In genomic region chr13:41103841-41104525, GRCm38 (mm10) we compare ENCODE assay signal across 36 mouse cellular contexts. TPM values are rescaled to one million over a fixed set of nuclear protein-coding genes. Genes with fewer than 3 reads are reported as not detected.
DNase-seq lines count a peak whose midpoint lies in the region; ATAC-seq and TF ChIP-seq lines count a peak whose summit lies in the region.
"Had no signal": no experiment of that assay in that cellular context is flagged by ENCODE, and none has a peak within 500 bp of the region (broad histone marks: within the 10 kb centered on the region; RNA-seq: fewer than 3 reads in every experiment).

No protein-coding gene starts in this region.

- H3K4me2 ChIP-seq in heart, embryonic 11.5 days, result no peak overlapping the region
- peak overlapping the region; percentile 38 for H3K4me2 ChIP-seq in liver, embryonic 12.5 days
- H3K4me2 ChIP-seq: limb, embryonic 13.5 days; lung, embryonic 15.5 days; midbrain, embryonic 15.5 days; neural tube, embryonic 13.5 days had no signal

- TF ChIP-seq CTCF in brain, embryonic 14.5 days (IDR thresholded peaks at IDR 0.05; ENCODE audit: borderline replicate concordance, extremely low read depth, insufficient read depth, insufficient read length), result no peak

- H3K36me3 ChIP-seq in heart, embryonic 11.5 days (ENCODE audit: control insufficient read depth, insufficient read depth, low read length), result no peaks in the 10 kb centered on the region
- H3K36me3 ChIP-seq in liver, embryonic 12.5 days, result no peaks in the 10 kb centered on the region
- H3K36me3 ChIP-seq: hindbrain, embryonic 10.5 days; limb, embryonic 13.5 days; lung, embryonic 15.5 days; midbrain, embryonic 15.5 days; neural tube, embryonic 13.5 days had no signal

- H3K4me1 ChIP-seq in heart, embryonic 11.5 days (ENCODE audit: control insufficient read depth, insufficient read depth, low read length), result no peaks in the 10 kb centered on the region
- peaks cover 23% of the 10 kb centered on the region for H3K4me1 ChIP-seq in liver, embryonic 12.5 days
- H3K4me1 ChIP-seq: hindbrain, embryonic 10.5 days; limb, embryonic 13.5 days; lung, embryonic 15.5 days; midbrain, embryonic 15.5 days; neural tube, embryonic 13.5 days had no signal

- no peak overlapping the region for H3K9ac ChIP-seq in heart, embryonic 11.5 days (ENCODE audit: low read depth, low read length)
- no peak overlapping the region for H3K9ac ChIP-seq in liver, embryonic 12.5 days
- H3K9ac ChIP-seq: limb, embryonic 13.5 days; lung, embryonic 15.5 days; midbrain, embryonic 15.5 days; neural tube, embryonic 13.5 days had no signal

- H3K4me3 ChIP-seq in heart, embryonic 11.5 days (ENCODE audit: low read depth, low read length), result no peak overlapping the region
- no peak overlapping the region for H3K4me3 ChIP-seq in liver, embryonic 12.5 days
- H3K4me3 ChIP-seq: hindbrain, embryonic 10.5 days; limb, embryonic 13.5 days; lung, embryonic 15.5 days; midbrain, embryonic 15.5 days; neural tube, embryonic 13.5 days had no signal

- 70% methylated on average over 12 of the region's 12 CpGs for WGBS in heart, embryonic 11.5 days (ENCODE audit: insufficient replicate concordance)
- 52% methylated on average over 12 of the region's 12 CpGs for WGBS in liver, embryonic 12.5 days (ENCODE audit: insufficient replicate concordance)

- intact Hi-C loops in heart, postnatal 25 days (cut with DNase I), result no loop called here

- no peaks in the 10 kb centered on the region for H3K9me3 ChIP-seq in heart, embryonic 11.5 days (replicated peaks; ENCODE audit: control insufficient read depth, low read length)
- H3K9me3 ChIP-seq in liver, embryonic 12.5 days (replicated peaks), result no peaks in the 10 kb centered on the region
- H3K9me3 ChIP-seq: hindbrain, embryonic 10.5 days; limb, embryonic 13.5 days; lung, embryonic 15.5 days; midbrain, embryonic 15.5 days; neural tube, embryonic 13.5 days had no signal

- DNase-seq in heart, postnatal 25 days (ENCODE audit: low spot score), result no peak
- DNase-seq in brain, embryonic 14.5 days (ENCODE audit: low read depth), result peak; percentile 10
- no peak for DNase-seq in spleen, postnatal 10 days (ENCODE audit: low spot score in 2 of 2)
- DNase-seq in thymus, postnatal 10 days (ENCODE audit: low spot score in 2 of 2), result no peak
- no peak for DNase-seq in natural killer cell, adult 2 months (ENCODE audit: low spot score in 2 of 2)
- DNase-seq: adrenal gland, postnatal 36 days; cerebellum, adult 18-20 months; cerebellum, postnatal 36 days; embryo, embryonic 11 days; kidney, adult 9 months; kidney, postnatal 14 days; lung, postnatal 36 days; retina, postnatal 1 day; right cerebral cortex, postnatal 25 days; thymus, adult 2 months had no signal

- H3K27ac ChIP-seq in heart, embryonic 11.5 days (ENCODE audit: low read depth, low read length), result peak overlapping the region; percentile 13
- H3K27ac ChIP-seq in liver, embryonic 12.5 days, result peak overlapping the region; percentile 75
- H3K27ac ChIP-seq: hindbrain, embryonic 10.5 days; hindbrain, postnatal 0 days; limb, embryonic 13.5 days; lung, embryonic 15.5 days; midbrain, embryonic 15.5 days; neural tube, embryonic 13.5 days had no signal

- no peak for TF ChIP-seq POLR2A in brain, embryonic 14.5 days (IDR thresholded peaks at IDR 0.05; ENCODE audit: borderline replicate concordance, extremely low read depth, insufficient read depth, insufficient read length, poor library complexity, severe bottlenecking)

- peak; percentile 78 for ATAC-seq in heart, embryonic 11.5 days (replicated peaks; ENCODE audit: insufficient number of reproducible peaks, low FRiP score, low TSS enrichment)
- peak; percentile 94 for ATAC-seq in liver, embryonic 12.5 days
- peak; percentile 54 for ATAC-seq in megakaryocyte, adult 5-6 weeks (ENCODE audit: poor library complexity, severe bottlenecking)
- ATAC-seq: forebrain, embryonic 14.5 days; hindbrain, postnatal 0 days; intestine, embryonic 16.5 days; midbrain, embryonic 15.5 days had no signal

- H3K27me3 ChIP-seq in heart, embryonic 11.5 days (ENCODE audit: control insufficient read depth, insufficient read depth, low read length), result no peaks in the 10 kb centered on the region; the same call in 1 of the 2 replicates
- 0 out of 2 replicates have a peak, but pooled peaks cover 14% of the 10 kb centered on the region for H3K27me3 ChIP-seq in liver, embryonic 12.5 days (replicated peaks)
- H3K27me3 ChIP-seq: limb, embryonic 13.5 days; lung, embryonic 15.5 days; midbrain, embryonic 15.5 days; neural tube, embryonic 13.5 days had no signal

RNA-seq across cellular contexts. Expression of gene Gcm2, which starts 6.9 kb away (rescaled TPM):
- not detected in 2 replicates for polyA plus RNA-seq in heart, embryonic 11.5 days (2014; fragmentation: Nextera tagmentation; extraction: Ambion mirVana)
- not detected for total RNA-seq in heart, postnatal 25 days (2021)
- polyA plus RNA-seq in brain, embryonic 14.5 days (2012; rRNA removed), result not detected in 2 replicates
- not detected in 2 replicates for polyA plus RNA-seq in liver, embryonic 12.5 days (2016; fragmentation: Nextera tagmentation; extraction: Ambion mirVana)
- not detected in 2 replicates for total RNA-seq in megakaryocyte, adult 5-6 weeks (2015)
- 0.26 TPM in 1 of 2 replicates, not detected in the other for total RNA-seq in megakaryocyte, adult 5-6 weeks (2017)
- total RNA-seq: adrenal gland, adult 18-20 months; adrenal gland, postnatal 36 days; gastrocnemius, adult 8-10 months; hindbrain, postnatal 0 days; layer of hippocampus, adult 18-20 months; layer of hippocampus, postnatal 25 days; left cerebral cortex, postnatal 25 days had no signal
- polyA plus RNA-seq: forebrain, embryonic 14.5 days; gonadal fat pad, adult 2 months; heart, postnatal 0 days; hindbrain, embryonic 10.5 days; hindbrain, postnatal 0 days; intestine, embryonic 16.5 days; limb, embryonic 13.5 days; lung, embryonic 15.5 days; midbrain, embryonic 15.5 days; neural tube, embryonic 13.5 days; stomach, embryonic 16.5 days; urinary bladder, adult 2 months had no signal

RNA-seq across cellular contexts. Expression of gene Sycp2l, which starts 10.1 kb away (rescaled TPM):
- not detected in 2 replicates for polyA plus RNA-seq in heart, embryonic 11.5 days (2014; fragmentation: Nextera tagmentation; extraction: Ambion mirVana)
- not detected for total RNA-seq in heart, postnatal 25 days (2021)
- 0.04 TPM in 1 of 2 replicates, not detected in the other for polyA plus RNA-seq in brain, embryonic 14.5 days (2012; rRNA removed)
- polyA plus RNA-seq in liver, embryonic 12.5 days (2016; fragmentation: Nextera tagmentation; extraction: Ambion mirVana), result not detected in 2 replicates
- not detected in 2 replicates for total RNA-seq in megakaryocyte, adult 5-6 weeks (2015)
- not detected in 2 replicates for total RNA-seq in megakaryocyte, adult 5-6 weeks (2017)
- total RNA-seq: adrenal gland, adult 18-20 months; adrenal gland, postnatal 36 days; gastrocnemius, adult 8-10 months; hindbrain, postnatal 0 days; layer of hippocampus, postnatal 25 days had no signal
- polyA plus RNA-seq: gonadal fat pad, adult 2 months; heart, postnatal 0 days; hindbrain, embryonic 10.5 days; limb, embryonic 13.5 days; lung, embryonic 15.5 days; midbrain, embryonic 15.5 days; neural tube, embryonic 13.5 days; spleen, adult 2 months; urinary bladder, adult 2 months had no signal

RNA-seq across cellular contexts. Expression of gene Mak, which starts 24.5 kb away (rescaled TPM):
- 0.17 and 0.30 TPM in 2 replicates for polyA plus RNA-seq in heart, embryonic 11.5 days (2014; fragmentation: Nextera tagmentation; extraction: Ambion mirVana)
- total RNA-seq in heart, postnatal 25 days (2021), result not detected
- polyA plus RNA-seq in brain, embryonic 14.5 days (2012; rRNA removed), result 1.3 and 1.7 TPM in 2 replicates
- polyA plus RNA-seq in liver, embryonic 12.5 days (2016; fragmentation: Nextera tagmentation; extraction: Ambion mirVana), result 0.15 and 0.28 TPM in 2 replicates
- total RNA-seq in megakaryocyte, adult 5-6 weeks (2015), result 0.23 and 0.27 TPM in 2 replicates
- total RNA-seq in megakaryocyte, adult 5-6 weeks (2017), result 0.22 and 0.41 TPM in 2 replicates
- total RNA-seq: adrenal gland, postnatal 36 days; gastrocnemius, adult 8-10 months had no signal
- polyA plus RNA-seq: spleen, adult 2 months had no signal
